Mouse (Mus musculus) cerebellum, adult 2 months (tissue): ENCODE measurements at regions not wholly inside any gene's neighbourhood (a gene's known extent, or its start where the extent isn't known, plus 50 kb on each side); places are given as distances from the start of the nearest gene placed in this dataset.

ENCODE experiments used
- CTCF ChIP-seq: fragments of 200-500 bp; IDR thresholded peaks from 2 replicates; pipeline ENCODE4 v1.5.1; 2011; ENCODE audit warnings: low read depth, mild to moderate bottlenecking, control low read depth, low read length, moderate library complexity, borderline replicate concordance; ENCODE audit not compliant: insufficient read depth
- POLR2A ChIP-seq: fragments of 200-500 bp; IDR thresholded peaks from 2 replicates; pipeline ENCODE4 v1.6.1; 2011; ENCODE audit warnings: low read length, control low read depth, borderline replicate concordance; ENCODE audit not compliant: insufficient read depth

- TF ChIP-seq CTCF (no peak), POLR2A (no peak)
Measured at GRCm38 (mm10) chr14:103449033-103449432, 64.1 kb upstream of the Scel start.
